Mouse (Mus musculus) intestine, embryonic 16.5 days (tissue): ENCODE results near the gene Ptk7. TPM values are rescaled to one million over a fixed set of nuclear protein-coding genes. Genes with fewer than 3 reads are reported as not detected.

ENCODE experiments used
- ATAC-seq: fragments of 200-750 bp; cut with Nextera tagmentation; 2 replicates; pipeline ENCODE4 v1.8.0; 2017; ENCODE audit warnings: moderate TSS enrichment, moderate library complexity
- H3K27ac ChIP-seq: fragments of 300-500 bp; sonication (generic); 2 replicates; pipeline ENCODE4 v1.5.1; 2014; ENCODE audit warnings: mild to moderate bottlenecking, low read length
- H3K27me3 ChIP-seq: fragments of 300-500 bp; sonication (generic); replicated peaks from 2 replicates; pipeline ENCODE4 v1.6.1; 2014; ENCODE audit warnings: low read length, control low read depth, mixed read lengths; ENCODE audit not compliant: control insufficient read depth, insufficient read depth
- H3K36me3 ChIP-seq: fragments of 300-500 bp; sonication (generic); 2 replicates; pipeline ENCODE4 v1.6.1; 2014; ENCODE audit warnings: low read length, control low read depth; ENCODE audit not compliant: control insufficient read depth, insufficient read depth
- H3K4me1 ChIP-seq: fragments of 300-500 bp; sonication (generic); 2 replicates; pipeline ENCODE4 v1.6.1; 2014; ENCODE audit warnings: low read length, control low read depth, mixed read lengths; ENCODE audit not compliant: control insufficient read depth, insufficient read depth
- H3K4me2 ChIP-seq: fragments of 300-500 bp; sonication (generic); 2 replicates; pipeline ENCODE4 v1.6.1; 2014; ENCODE audit warnings: low read depth, low read length, control low read depth
- H3K4me3 ChIP-seq: fragments of 300-500 bp; sonication (generic); 2 replicates; pipeline ENCODE4 v1.5.1; 2014; ENCODE audit warnings: mild to moderate bottlenecking, low read length
- H3K9ac ChIP-seq: fragments of 300-500 bp; sonication (generic); 2 replicates; pipeline ENCODE4 v1.6.1; 2014; ENCODE audit warnings: low read depth, low read length
- H3K9me3 ChIP-seq: fragments of 300-500 bp; sonication (generic); 2 replicates; pipeline ENCODE4 v1.6.1; 2016; ENCODE audit warnings: low read length, control low read depth; ENCODE audit not compliant: control insufficient read depth
- WGBS: fragments of 180-500 bp; shearing (Covaris S2); extraction: QIAGEN DNeasy Blood & Tissue Kit; methylation state at CpG from one replicate; pipeline ENCODE4 v1.1.7; 2014; 5-methylcytosine and 5-hydroxymethylcytosine counted together
- polyA plus RNA-seq: library from polyadenylated mRNA; unstranded; fragments of >200 nt; fragmentation: Nextera tagmentation; extraction: Ambion mirVana; gene quantifications from 2 replicates; pipeline ENCODE4 v1.2.1, GENCODE M21; 2015

Gene Ptk7
- polyA plus RNA-seq, 1 experiment from 2014 or later: 54.4 TPM

DNA sequence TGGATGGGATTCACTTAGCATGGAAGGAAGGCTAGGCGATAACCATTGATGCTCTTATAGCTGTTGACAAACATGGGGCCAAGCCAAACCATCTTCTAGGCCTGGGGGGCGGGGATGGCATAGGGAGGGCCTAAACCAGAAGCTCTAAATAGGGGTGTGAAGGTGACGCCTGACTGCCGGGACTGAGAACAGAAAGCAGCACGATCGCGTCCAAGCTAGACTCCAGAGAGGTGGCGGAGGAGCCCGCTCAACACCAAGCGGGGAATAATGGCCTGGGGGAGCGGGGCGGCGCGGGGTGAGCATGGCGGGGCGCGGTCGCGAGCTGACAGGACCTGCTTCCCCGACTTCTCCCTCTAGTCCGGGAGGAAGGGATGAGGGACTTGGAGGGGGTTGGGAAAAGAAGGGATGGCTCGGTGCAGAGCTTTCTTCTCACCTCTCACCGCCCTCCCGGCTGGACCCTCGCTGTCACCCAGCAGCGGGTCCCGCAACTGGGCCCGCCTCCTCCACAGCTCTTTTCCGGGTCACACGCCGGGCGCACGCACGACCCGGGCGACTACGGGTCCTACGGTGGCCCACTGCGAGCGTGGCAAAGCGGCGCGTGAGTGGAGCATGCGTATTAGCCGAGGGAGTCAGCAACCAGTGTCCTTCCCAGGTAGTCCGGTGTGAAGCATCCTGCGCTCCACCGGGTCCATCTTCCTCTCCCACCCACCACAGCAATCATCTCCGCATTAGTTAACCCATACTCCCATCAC, 83.3 kb downstream of the Ptk7 start, which contains the start of gene Cul9:
Cul9 (minus strand) TSS at position 576 of the 752 bp plus-strand sequence.
- peak; percentile 63 for ATAC-seq
- Histone ChIP-seq H3K9me3 (no peaks in the 10 kb centered on the region), H3K4me1 (peaks cover 14% of the 10 kb centered on the region), H3K27me3 (no peaks in the 10 kb centered on the region), H3K36me3 (peaks cover 13% of the 10 kb centered on the region), H3K4me2 (peak within 1 kb of the TSS; percentile 93), H3K4me3 (peak within 1 kb of the TSS; percentile 63), H3K9ac (peak within 1 kb of the TSS; percentile 76), H3K27ac (no peak within 1 kb of the TSS)
- WGBS: 5% methylated on average over 49 of the region's 49 CpGs

GRCm38 (mm10) chr17:46543661-46544060, 85.6 kb downstream of the Ptk7 start:
- Histone ChIP-seq H3K27ac (no peak overlapping the region), H3K4me1 (peaks cover 14% of the 10 kb centered on the region), H3K36me3 (peaks cover 2% of the 10 kb centered on the region; the same call in 1 of the 2 replicates), H3K27me3 (no peaks in the 10 kb centered on the region), H3K4me2 (no peak overlapping the region), H3K9me3 (no peaks in the 10 kb centered on the region), H3K4me3 (no peak overlapping the region), H3K9ac (no peak overlapping the region)
- ATAC-seq: no peak
- WGBS: 91% methylated on average over 12 of the region's 12 CpGs

GRCm38 (mm10) chr17:46525579-46526307, 103.6 kb downstream of the Ptk7 start:
- no peak overlapping the region for H3K4me3 ChIP-seq
- no peak overlapping the region for H3K27ac ChIP-seq
- H3K9ac ChIP-seq: no peak overlapping the region
- H3K36me3 ChIP-seq: no peaks in the 10 kb centered on the region
- H3K9me3 ChIP-seq: no peaks in the 10 kb centered on the region
- peaks cover 8% of the 10 kb centered on the region; the same call in 1 of the 2 replicates for H3K27me3 ChIP-seq
- peak; percentile 58 for ATAC-seq
- 42% methylated on average over 12 of the region's 12 CpGs for WGBS
- no peak overlapping the region for H3K4me2 ChIP-seq
- H3K4me1 ChIP-seq: no peaks in the 10 kb centered on the region

- Histone ChIP-seq H3K4me1 (no peaks in the 10 kb centered on the region), H3K9ac (no peak overlapping the region), H3K27ac (no peak overlapping the region), H3K27me3 (peaks cover 8% of the 10 kb centered on the region; the same call in 1 of the 2 replicates), H3K9me3 (no peaks in the 10 kb centered on the region), H3K4me3 (no peak overlapping the region), H3K36me3 (no peaks in the 10 kb centered on the region), H3K4me2 (no peak overlapping the region)
- no peak for ATAC-seq
- 74% methylated on average over 10 of the region's 10 CpGs for WGBS
Measured at GRCm38 (mm10) chr17:46525065-46525464, 104.2 kb downstream of the Ptk7 start.

DNA sequence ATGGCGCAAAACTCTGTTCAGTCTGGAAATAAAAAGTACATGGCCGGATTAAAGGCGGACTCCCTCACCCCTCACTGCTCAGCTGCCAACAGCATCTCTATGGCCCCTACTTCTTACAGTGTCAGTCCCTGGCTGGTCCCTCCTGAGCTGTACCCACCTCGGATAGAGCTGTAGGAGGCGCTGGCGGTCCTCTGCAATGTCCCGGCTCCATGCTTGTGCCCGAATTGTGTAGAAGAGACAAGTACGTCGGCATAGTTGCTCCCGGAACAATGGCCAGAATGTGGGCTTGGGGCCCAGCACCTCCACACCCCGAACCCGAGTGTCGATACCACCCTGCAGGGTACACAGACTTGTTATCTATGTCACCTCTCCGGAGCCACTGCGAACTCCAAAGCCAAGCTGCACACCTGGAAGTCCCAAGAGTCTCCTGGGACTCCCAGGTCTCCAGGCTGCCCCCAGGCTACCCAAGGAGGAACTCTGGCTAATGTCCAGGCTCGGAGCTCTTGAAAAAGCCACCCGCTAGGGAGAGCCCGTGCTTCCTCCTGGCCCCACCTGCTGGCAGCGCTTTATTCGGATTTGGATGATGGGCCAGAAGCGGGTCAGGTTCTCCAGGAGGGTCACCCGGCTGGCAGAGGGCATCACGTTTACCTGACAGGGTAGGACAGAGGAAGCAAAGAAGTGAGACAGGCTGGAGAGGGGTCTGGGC, 107.2 kb downstream of the Ptk7 start:
- no peak for ATAC-seq
- H3K4me2 ChIP-seq: no peak overlapping the region
- 38% methylated on average over 24 of the region's 24 CpGs for WGBS

DNA sequence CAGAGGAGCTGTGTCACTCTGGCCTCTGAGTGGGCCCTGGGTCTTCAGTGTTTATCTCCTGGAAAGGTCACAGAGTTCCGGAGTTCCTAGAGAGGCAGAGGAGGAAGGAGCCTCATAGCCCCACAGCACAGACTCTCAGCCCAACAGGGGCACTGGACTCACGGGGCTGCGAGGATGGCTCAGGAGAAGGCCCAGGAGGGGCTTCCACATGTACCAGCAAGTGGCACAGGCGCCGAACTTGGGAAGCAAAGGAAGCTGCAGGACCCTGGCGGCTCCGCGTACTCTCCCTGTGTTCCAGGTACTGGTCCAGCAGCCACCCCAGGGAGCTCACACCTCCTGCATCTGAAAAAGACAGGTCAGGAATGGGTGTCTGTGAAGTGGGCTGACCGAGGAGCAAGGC, 108.1 kb downstream of the Ptk7 start:
- H3K36me3 ChIP-seq: no peaks in the 10 kb centered on the region
- peaks cover 12% of the 10 kb centered on the region; the same call in 1 of the 2 replicates for H3K27me3 ChIP-seq
- WGBS: 75% methylated on average over 9 of the region's 9 CpGs
- H3K9me3 ChIP-seq: no peaks in the 10 kb centered on the region
- no peak for ATAC-seq
- 0 out of 2 replicates have a peak overlapping the region, but pooled peaks have one; percentile 44 for H3K4me2 ChIP-seq
- no peaks in the 10 kb centered on the region for H3K4me1 ChIP-seq
- H3K4me3 ChIP-seq: no peak overlapping the region
- H3K9ac ChIP-seq: peak overlapping the region; percentile 45; the same call in 1 of the 2 replicates
- no peak overlapping the region for H3K27ac ChIP-seq

More for the DNA sequence above, 107.2 kb downstream of the Ptk7 start:
- Histone ChIP-seq H3K4me1 (no peaks in the 10 kb centered on the region), H3K9ac (no peak overlapping the region), H3K4me3 (no peak overlapping the region), H3K36me3 (no peaks in the 10 kb centered on the region), H3K27me3 (peaks cover 12% of the 10 kb centered on the region; the same call in 1 of the 2 replicates), H3K9me3 (no peaks in the 10 kb centered on the region), H3K27ac (no peak overlapping the region)

DNA sequence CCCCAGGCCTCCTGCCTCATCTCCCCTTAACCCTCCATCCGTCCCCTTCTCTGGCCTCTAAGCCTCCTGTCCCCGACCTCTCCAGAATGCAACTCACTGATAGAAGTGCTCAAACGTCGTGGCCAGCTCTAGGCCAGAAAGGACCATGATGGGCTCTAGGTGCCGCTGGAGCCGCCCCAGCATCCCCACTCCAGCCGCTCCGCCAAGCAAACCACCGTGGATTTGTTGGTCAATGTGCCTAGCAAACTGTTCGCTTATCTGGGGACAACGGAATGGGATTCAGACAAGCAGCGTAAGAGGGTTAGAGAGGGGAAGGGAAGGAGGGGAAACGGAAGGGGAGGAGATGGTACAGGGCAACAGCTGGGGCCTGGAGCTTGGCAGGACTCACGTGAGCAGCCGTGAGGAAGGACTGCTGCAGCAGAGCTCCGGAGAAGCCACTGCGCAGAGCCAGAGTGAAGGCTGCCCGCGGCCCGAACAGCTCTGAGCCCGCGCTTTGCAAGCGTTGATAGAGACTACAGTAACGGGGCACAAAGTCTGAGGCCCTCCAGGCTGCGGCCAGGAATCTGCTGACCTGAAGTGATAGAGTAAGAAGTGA, 108.8 kb downstream of the Ptk7 start:
- 0 out of 2 replicates have a peak, but pooled peaks have one; percentile 38 for ATAC-seq
- Histone ChIP-seq H3K36me3 (no peaks in the 10 kb centered on the region), H3K4me2 (peak overlapping the region; percentile 44), H3K4me3 (peak overlapping the region; percentile 18; the same call in 1 of the 2 replicates), H3K9me3 (no peaks in the 10 kb centered on the region), H3K27me3 (peaks cover 12% of the 10 kb centered on the region; the same call in 1 of the 2 replicates), H3K9ac (peak overlapping the region; percentile 45), H3K4me1 (no peaks in the 10 kb centered on the region), H3K27ac (no peak overlapping the region)
- 39% methylated on average over 25 of the region's 25 CpGs for WGBS

DNA sequence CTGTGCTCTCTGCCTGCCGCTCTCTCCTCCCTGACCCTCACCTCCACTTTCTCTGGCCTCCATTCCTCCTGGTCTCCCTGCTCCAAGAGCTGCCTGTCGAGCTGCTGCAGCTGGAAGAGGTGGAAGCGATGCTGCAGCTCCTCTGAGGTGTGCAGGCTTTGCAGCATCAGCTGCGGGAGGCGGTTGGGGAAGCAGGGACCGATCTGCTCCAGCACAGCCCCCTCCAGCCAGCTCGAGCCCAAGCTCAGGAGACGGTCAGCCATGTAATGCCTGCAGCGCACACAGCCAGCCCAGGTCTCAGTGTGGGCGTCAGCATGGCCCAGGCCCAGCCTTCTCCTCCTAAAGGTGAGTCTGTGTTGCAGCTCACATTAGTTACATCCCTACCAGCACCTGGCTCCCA, 109.3 kb downstream of the Ptk7 start:
- H3K36me3 ChIP-seq: no peaks in the 10 kb centered on the region
- no peaks in the 10 kb centered on the region for H3K9me3 ChIP-seq
- peak overlapping the region; percentile 44 for H3K9ac ChIP-seq
- no peak overlapping the region for H3K27ac ChIP-seq
- H3K4me1 ChIP-seq: no peaks in the 10 kb centered on the region
- H3K4me2 ChIP-seq: peak overlapping the region; percentile 44
- H3K27me3 ChIP-seq: peaks cover 12% of the 10 kb centered on the region; the same call in 1 of the 2 replicates
- WGBS: 60% methylated on average over 10 of the region's 10 CpGs
- H3K4me3 ChIP-seq: no peak overlapping the region
- ATAC-seq: no peak
